ENCODE assay signal across 8 mouse cellular contexts in the genomic region with DNA sequence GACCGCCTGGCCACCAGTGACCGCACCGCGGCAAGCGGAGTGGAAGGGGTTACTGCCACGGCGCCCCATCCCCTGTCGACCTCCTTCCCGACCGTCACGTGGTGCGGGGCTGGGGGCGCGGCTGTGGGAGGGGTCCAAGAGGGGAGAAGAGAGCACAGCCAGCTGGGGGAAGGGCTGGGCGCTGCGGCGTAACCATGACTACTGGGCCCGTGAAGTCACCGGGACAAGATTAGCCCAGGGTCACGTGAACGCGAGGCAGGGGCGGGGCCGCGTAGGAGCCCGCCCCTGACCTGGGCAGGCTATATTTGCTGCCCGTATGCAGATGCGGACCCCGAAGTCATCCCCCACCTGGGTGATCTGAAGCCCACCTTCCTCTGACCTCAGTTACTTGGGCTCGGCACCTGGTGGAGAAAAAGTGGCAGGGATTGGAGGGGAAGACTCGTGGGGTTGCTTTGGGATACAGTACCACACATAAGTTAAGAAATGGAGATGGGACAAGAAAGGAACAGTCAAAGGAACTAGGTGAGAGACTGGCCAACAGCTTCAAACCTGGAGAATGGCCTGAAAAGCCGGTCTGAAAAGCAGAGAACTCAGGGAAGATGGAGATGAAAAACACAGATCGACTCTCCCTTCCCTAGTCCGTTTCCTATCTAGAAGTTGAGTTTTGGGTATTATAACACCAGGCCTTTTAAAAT. TPM values are rescaled to one million over a fixed set of nuclear protein-coding genes. Genes with fewer than 3 reads are reported as not detected.
A peak's percentile ranks its signal among the peaks of the same experiment; 100 is the strongest.
DNase-seq lines count a peak whose midpoint lies in the region; ATAC-seq lines count a peak whose summit lies in the region.

No protein-coding gene starts in this region.

- H3K9ac ChIP-seq in lung, embryonic 16.5 days (ENCODE audit: low read length), result peak overlapping the region; percentile 52

- H3K27ac ChIP-seq in hindbrain, embryonic 10.5 days, result peak overlapping the region; percentile 91
- peak overlapping the region; percentile 72 for H3K27ac ChIP-seq in lung, embryonic 16.5 days (ENCODE audit: low read length)

- 5% methylated on average over 34 of the region's 34 CpGs for whole genome bisulfite sequencing in hindbrain, embryonic 10.5 days
- 2% methylated on average over 34 of the region's 34 CpGs for WGBS in lung, embryonic 16.5 days

- peak; percentile 68 for ATAC-seq in frontal cortex, adult (ENCODE audit: low TSS enrichment)
- peak; percentile 96 for ATAC-seq in lung, embryonic 16.5 days (ENCODE audit: low read depth)

- no peaks in the 10 kb centered on the region for H3K9me3 ChIP-seq in hindbrain, embryonic 10.5 days
- no peaks in the 10 kb centered on the region for H3K9me3 ChIP-seq in lung, embryonic 16.5 days (ENCODE audit: control insufficient read depth, low read length)

- DNase-seq in MN1 (ENCODE audit: low spot score), result peak; percentile 98
- DNase-seq in cerebellum, adult 9-10 months, result peak; percentile 78
- peak; percentile 97 for DNase-seq in hindbrain, embryonic 10.5 days (ENCODE audit: low spot score)
- DNase-seq in layer of hippocampus, adult 9-11 months, result peak; percentile 92
- peak; percentile 71 for DNase-seq in ovary, postnatal 10 days (ENCODE audit: low spot score)
- DNase-seq in thymus, postnatal 0 days (ENCODE audit: low spot score), result peak; percentile 81

- H3K4me2 ChIP-seq in lung, embryonic 16.5 days (ENCODE audit: low read depth, low read length), result peak overlapping the region; percentile 94

- H3K4me1 ChIP-seq in hindbrain, embryonic 10.5 days (replicated peaks), result peaks cover 52% of the 10 kb centered on the region
- H3K4me1 ChIP-seq in lung, embryonic 16.5 days (replicated peaks; ENCODE audit: control insufficient read depth, insufficient read depth, low read length), result peaks cover 21% of the 10 kb centered on the region

- H3K4me3 ChIP-seq in hindbrain, embryonic 10.5 days, result peak overlapping the region; percentile 69
- H3K4me3 ChIP-seq in lung, embryonic 16.5 days (ENCODE audit: low read length), result peak overlapping the region; percentile 65

- H3K27me3 ChIP-seq in hindbrain, embryonic 10.5 days (ENCODE audit: insufficient read depth, poor library complexity, severe bottlenecking), result no peaks in the 10 kb centered on the region
- no peaks in the 10 kb centered on the region for H3K27me3 ChIP-seq in lung, embryonic 16.5 days (ENCODE audit: control insufficient read depth, insufficient read depth, low read depth, low read length)

- H3K36me3 ChIP-seq in hindbrain, embryonic 10.5 days, result peaks cover 21% of the 10 kb centered on the region
- H3K36me3 ChIP-seq in lung, embryonic 16.5 days (ENCODE audit: control insufficient read depth, insufficient read depth, low read length), result no peaks in the 10 kb centered on the region

RNA-seq across cellular contexts. Expression of a gene that starts 6.1 kb away (rescaled TPM):
- 27.1 and 35.2 TPM in 2 replicates for polyA plus RNA-seq in hindbrain, embryonic 10.5 days (2016; fragmentation: Nextera tagmentation; extraction: Ambion mirVana)
- 12.5 and 13.2 TPM in 2 replicates for polyA plus RNA-seq in lung, embryonic 16.5 days (2015; fragmentation: Nextera tagmentation; extraction: Ambion mirVana)
- polyA plus RNA-seq in thymus, postnatal 0 days (2015; fragmentation: Nextera tagmentation; extraction: Ambion mirVana), result 4.1 and 4.2 TPM in 2 replicates

RNA-seq across cellular contexts. Expression of a gene that starts 7.2 kb away (rescaled TPM):
- 3.9 and 11.3 TPM in 2 replicates for polyA plus RNA-seq in hindbrain, embryonic 10.5 days (2016; fragmentation: Nextera tagmentation; extraction: Ambion mirVana)
- polyA plus RNA-seq in lung, embryonic 16.5 days (2015; fragmentation: Nextera tagmentation; extraction: Ambion mirVana), result not detected in 2 replicates
- 2.0 TPM in 1 of 2 replicates, not detected in the other for polyA plus RNA-seq in thymus, postnatal 0 days (2015; fragmentation: Nextera tagmentation; extraction: Ambion mirVana)

RNA-seq across cellular contexts. Expression of a gene that starts 7.3 kb away (rescaled TPM):
- 132 and 135 TPM in 2 replicates for polyA plus RNA-seq in hindbrain, embryonic 10.5 days (2016; fragmentation: Nextera tagmentation; extraction: Ambion mirVana)
- polyA plus RNA-seq in lung, embryonic 16.5 days (2015; fragmentation: Nextera tagmentation; extraction: Ambion mirVana), result 73.4 and 77.0 TPM in 2 replicates
- polyA plus RNA-seq in thymus, postnatal 0 days (2015; fragmentation: Nextera tagmentation; extraction: Ambion mirVana), result 65.5 and 66.3 TPM in 2 replicates

RNA-seq across cellular contexts. Expression of a gene that starts 14.0 kb away (rescaled TPM):
- 1.5 and 2.4 TPM in 2 replicates for polyA plus RNA-seq in hindbrain, embryonic 10.5 days (2016; fragmentation: Nextera tagmentation; extraction: Ambion mirVana)
- 4.4 and 4.5 TPM in 2 replicates for polyA plus RNA-seq in lung, embryonic 16.5 days (2015; fragmentation: Nextera tagmentation; extraction: Ambion mirVana)
- polyA plus RNA-seq in thymus, postnatal 0 days (2015; fragmentation: Nextera tagmentation; extraction: Ambion mirVana), result 2.1 and 3.9 TPM in 2 replicates

RNA-seq across cellular contexts. Expression of a gene that starts 40.4 kb away (rescaled TPM):
- polyA plus RNA-seq in hindbrain, embryonic 10.5 days (2016; fragmentation: Nextera tagmentation; extraction: Ambion mirVana), result 166 and 207 TPM in 2 replicates
- polyA plus RNA-seq in lung, embryonic 16.5 days (2015; fragmentation: Nextera tagmentation; extraction: Ambion mirVana), result 199 and 204 TPM in 2 replicates
- 263 and 265 TPM in 2 replicates for polyA plus RNA-seq in thymus, postnatal 0 days (2015; fragmentation: Nextera tagmentation; extraction: Ambion mirVana)

Comparison
In these comparisons a context has a peak if more than half of its experiments do, and no peak if none do; other contexts are left out.
1. Peak in every context shown above with its lines: DNase-seq, ATAC-seq, H3K4me3 ChIP-seq and H3K27ac ChIP-seq.